Mouse (Mus musculus): ENCODE results near the gene Rbm8a. TPM values are rescaled to one million over a fixed set of nuclear protein-coding genes. Genes with fewer than 3 reads are reported as not detected.

Rbm8a gene
- polyA plus RNA-seq, 1 experiment from 2014 or later, result 75.5 TPM

DNA sequence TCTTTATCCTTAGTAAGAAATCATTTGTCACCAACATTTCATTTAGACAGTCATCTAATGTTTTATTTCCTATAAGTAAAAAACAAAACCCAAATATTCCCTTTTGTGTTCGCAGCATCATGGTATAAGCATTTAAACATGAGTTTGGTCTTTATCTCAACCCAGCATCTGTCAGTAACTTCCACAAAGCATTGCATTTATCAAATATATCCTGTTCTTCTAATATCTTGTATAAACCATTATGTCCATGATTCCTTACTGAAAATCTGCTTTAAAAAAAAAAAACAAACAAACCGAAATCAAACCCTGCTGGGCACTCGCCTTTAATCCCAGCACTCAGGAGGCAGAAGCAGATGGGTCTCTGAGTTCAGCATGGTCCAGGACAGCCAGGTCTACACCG is 23.1 kb upstream of the Rbm8a start:
- H3K27me3 ChIP-seq (ENCODE audit: control insufficient read depth, insufficient read depth, low read length), result no peaks in the 10 kb centered on the region
- no peak overlapping the region for H3K27ac ChIP-seq (replicated peaks)
- WGBS, result 88% methylated on average over 4 of the region's 4 CpGs
- ATAC-seq (ENCODE audit: low FRiP score, low TSS enrichment), result no peak
- H3K4me2 ChIP-seq (replicated peaks; ENCODE audit: low read depth), result no peak overlapping the region
- H3K36me3 ChIP-seq (ENCODE audit: control insufficient read depth, insufficient read depth, low read length), result no peaks in the 10 kb centered on the region
- no peak overlapping the region for H3K4me3 ChIP-seq (ENCODE audit: low read depth, low read length)
- no peaks in the 10 kb centered on the region for H3K9me3 ChIP-seq (ENCODE audit: control insufficient read depth, low read length)
- H3K4me1 ChIP-seq (replicated peaks; ENCODE audit: control insufficient read depth, insufficient read depth), result no peaks in the 10 kb centered on the region
- no peak for TF ChIP-seq EP300 (optimal IDR thresholded peaks at IDR 0.05)
- no peak for TF ChIP-seq CTCF (IDR thresholded peaks at IDR 0.05; ENCODE audit: low read depth)
- no peak overlapping the region for H3K9ac ChIP-seq (ENCODE audit: low read length)
- DNase-seq (ENCODE audit: low spot score), result no peak

DNA sequence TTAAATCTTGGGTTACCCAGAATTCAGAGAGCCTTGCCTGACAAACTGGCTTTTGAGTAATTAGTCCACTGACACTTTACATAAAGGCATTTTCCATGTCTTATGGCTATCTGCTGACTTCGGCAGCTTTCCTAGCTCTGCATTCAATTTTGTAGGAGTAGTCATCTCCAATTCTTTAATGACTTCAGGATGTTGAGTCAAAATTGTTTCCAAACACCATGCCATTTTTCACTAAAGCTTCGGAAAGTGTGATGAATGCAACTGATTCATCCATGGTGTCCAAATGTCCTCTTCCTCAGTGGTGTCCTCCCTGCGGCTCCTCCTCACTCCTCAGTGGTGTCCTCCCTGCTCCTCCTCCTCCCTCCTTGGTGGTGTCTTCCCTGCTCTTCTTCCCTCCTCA is 11.8 kb upstream of the Rbm8a start:
- Histone ChIP-seq H3K4me3 (ENCODE audit: low read depth, low read length) (no peak overlapping the region), H3K4me2 (replicated peaks; ENCODE audit: low read depth) (no peak overlapping the region)

GRCm38 (mm10) chr3:96623201-96623600 is 6.5 kb upstream of the Rbm8a start:
- Histone ChIP-seq H3K27me3 (ENCODE audit: control insufficient read depth, insufficient read depth, low read length) (no peaks in the 10 kb centered on the region), H3K27ac (replicated peaks) (no peak overlapping the region), H3K9me3 (ENCODE audit: control insufficient read depth, low read length) (no peaks in the 10 kb centered on the region), H3K9ac (ENCODE audit: low read length) (no peak overlapping the region), H3K4me3 (ENCODE audit: low read depth, low read length) (no peak overlapping the region), H3K4me1 (replicated peaks; ENCODE audit: control insufficient read depth, insufficient read depth) (no peaks in the 10 kb centered on the region), H3K36me3 (ENCODE audit: control insufficient read depth, insufficient read depth, low read length) (peaks cover 3% of the 10 kb centered on the region; the same call in 1 of the 2 replicates), H3K4me2 (replicated peaks; ENCODE audit: low read depth) (no peak overlapping the region)
- DNase-seq (ENCODE audit: low spot score) (no peak), ATAC-seq (ENCODE audit: low FRiP score, low TSS enrichment) (no peak)
- WGBS, result 92% methylated on average over 4 of the region's 4 CpGs
- TF ChIP-seq CTCF (IDR thresholded peaks at IDR 0.05; ENCODE audit: low read depth), result no peak
- TF ChIP-seq EP300 (optimal IDR thresholded peaks at IDR 0.05), result no peak

More for the DNA sequence above, 11.8 kb upstream of the Rbm8a start:
- H3K4me1 ChIP-seq (replicated peaks; ENCODE audit: control insufficient read depth, insufficient read depth), result no peaks in the 10 kb centered on the region
- no peak for TF ChIP-seq EP300 (optimal IDR thresholded peaks at IDR 0.05)
- no peak for TF ChIP-seq CTCF (IDR thresholded peaks at IDR 0.05; ENCODE audit: low read depth)
- H3K9me3 ChIP-seq (ENCODE audit: control insufficient read depth, low read length), result no peaks in the 10 kb centered on the region
- DNase-seq (ENCODE audit: low spot score), result no peak
- no peaks in the 10 kb centered on the region for H3K36me3 ChIP-seq (ENCODE audit: control insufficient read depth, insufficient read depth, low read length)
- no peaks in the 10 kb centered on the region for H3K27me3 ChIP-seq (ENCODE audit: control insufficient read depth, insufficient read depth, low read length)
- no peak for ATAC-seq (ENCODE audit: low FRiP score, low TSS enrichment)
- H3K9ac ChIP-seq (ENCODE audit: low read length), result no peak overlapping the region
- WGBS, result 87% methylated on average over 3 of the region's 3 CpGs
- no peak overlapping the region for H3K27ac ChIP-seq (replicated peaks)

DNA sequence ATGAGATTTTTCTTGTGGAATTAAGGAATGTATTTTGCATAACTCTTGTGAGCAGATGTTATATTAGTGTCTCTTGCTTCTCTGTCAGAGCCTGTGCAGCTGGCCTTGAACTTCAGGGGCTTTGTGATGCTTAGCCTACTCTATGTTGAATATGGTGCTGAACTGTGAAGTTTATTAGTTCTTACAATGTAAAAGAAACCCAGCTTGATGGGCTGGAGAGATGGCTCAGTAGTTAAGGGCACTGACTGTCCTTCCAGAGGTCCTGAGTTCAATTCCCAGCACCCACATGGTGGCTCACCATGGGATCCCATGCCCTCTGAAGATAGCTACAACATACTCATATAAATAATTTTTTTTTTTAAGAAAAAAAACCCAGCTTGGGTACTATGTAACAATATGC is 2.3 kb downstream of the Rbm8a start:
- ATAC-seq (ENCODE audit: low FRiP score, low TSS enrichment), result no peak
- Histone ChIP-seq H3K4me1 (replicated peaks; ENCODE audit: control insufficient read depth, insufficient read depth) (peaks cover 8% of the 10 kb centered on the region), H3K4me3 (ENCODE audit: low read depth, low read length) (no peak overlapping the region), H3K4me2 (replicated peaks; ENCODE audit: low read depth) (no peak overlapping the region), H3K9me3 (ENCODE audit: control insufficient read depth, low read length) (no peaks in the 10 kb centered on the region), H3K9ac (ENCODE audit: low read length) (no peak overlapping the region), H3K27ac (replicated peaks) (no peak overlapping the region), H3K27me3 (ENCODE audit: control insufficient read depth, insufficient read depth, low read length) (no peaks in the 10 kb centered on the region), H3K36me3 (ENCODE audit: control insufficient read depth, insufficient read depth, low read length) (peaks cover 3% of the 10 kb centered on the region; the same call in 1 of the 2 replicates)
- DNase-seq (ENCODE audit: low spot score), result no peak
- no peak for TF ChIP-seq CTCF (IDR thresholded peaks at IDR 0.05; ENCODE audit: low read depth)

DNA sequence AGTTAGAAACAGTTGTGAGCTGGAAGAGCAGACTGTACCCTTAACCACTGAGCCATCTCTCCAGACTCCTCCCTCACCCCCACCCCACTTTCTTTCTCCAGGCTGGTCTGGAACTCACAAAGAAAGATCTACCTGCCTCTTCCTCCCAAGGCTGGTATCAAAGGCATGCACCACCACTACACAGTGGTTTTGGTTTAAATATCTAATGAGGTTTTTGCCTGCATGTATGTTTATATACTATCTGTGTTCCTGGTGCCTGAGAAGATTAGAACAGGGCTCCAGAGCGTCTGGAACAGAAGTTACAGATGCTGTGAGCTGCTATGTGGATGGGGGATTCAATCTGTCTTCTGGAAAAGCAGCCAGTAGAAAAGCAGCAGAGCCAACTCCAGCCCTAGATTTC is 4.3 kb downstream of the Rbm8a start:
- TF ChIP-seq CTCF (IDR thresholded peaks at IDR 0.05; ENCODE audit: low read depth) (no peak), EP300 (optimal IDR thresholded peaks at IDR 0.05) (no peak)
- no peak overlapping the region for H3K27ac ChIP-seq (replicated peaks)
- no peak for DNase-seq (ENCODE audit: low spot score)
- H3K36me3 ChIP-seq (ENCODE audit: control insufficient read depth, insufficient read depth, low read length), result peaks cover 7% of the 10 kb centered on the region
- H3K4me3 ChIP-seq (ENCODE audit: low read depth, low read length), result no peak overlapping the region
- H3K9ac ChIP-seq (ENCODE audit: low read length), result no peak overlapping the region
- no peak for ATAC-seq (ENCODE audit: low FRiP score, low TSS enrichment)
- no peaks in the 10 kb centered on the region for H3K27me3 ChIP-seq (ENCODE audit: control insufficient read depth, insufficient read depth, low read length)
- H3K4me2 ChIP-seq (replicated peaks; ENCODE audit: low read depth), result no peak overlapping the region
- no peaks in the 10 kb centered on the region for H3K9me3 ChIP-seq (ENCODE audit: control insufficient read depth, low read length)
- WGBS, result 48% methylated on average over 1 of the region's 1 CpGs
- H3K4me1 ChIP-seq (replicated peaks; ENCODE audit: control insufficient read depth, insufficient read depth), result peaks cover 8% of the 10 kb centered on the region

GRCm38 (mm10) chr3:96634928-96635879 is 5.5 kb downstream of the Rbm8a start, which contains the start of the genes Pex11b and Gm42957:
Pex11b (plus strand) TSS chr3:96635376.
Gm42957 (plus strand) TSS chr3:96635474.
- H3K4me2 ChIP-seq (replicated peaks; ENCODE audit: low read depth), result peak within 1 kb of the TSS; percentile 74
- H3K4me1 ChIP-seq (replicated peaks; ENCODE audit: control insufficient read depth, insufficient read depth), result peaks cover 8% of the 10 kb centered on the region
- H3K27ac ChIP-seq (replicated peaks), result peak within 1 kb of the TSS; percentile 84
- peak; percentile 92 for DNase-seq (ENCODE audit: low spot score)
- H3K9me3 ChIP-seq (ENCODE audit: control insufficient read depth, low read length), result no peaks in the 10 kb centered on the region
- peak within 1 kb of the TSS; percentile 77 for H3K4me3 ChIP-seq (ENCODE audit: low read depth, low read length)
- 2% methylated on average over 53 of the region's 60 CpGs for WGBS
- TF ChIP-seq CTCF (IDR thresholded peaks at IDR 0.05; ENCODE audit: low read depth) (peak; percentile 72), EP300 (optimal IDR thresholded peaks at IDR 0.05) (peak; percentile 45)
- H3K36me3 ChIP-seq (ENCODE audit: control insufficient read depth, insufficient read depth, low read length), result peaks cover 8% of the 10 kb centered on the region
- no peaks in the 10 kb centered on the region for H3K27me3 ChIP-seq (ENCODE audit: control insufficient read depth, insufficient read depth, low read length)
- ATAC-seq (ENCODE audit: low FRiP score, low TSS enrichment), result peak; percentile 91
- H3K9ac ChIP-seq (ENCODE audit: low read length), result peak within 1 kb of the TSS; percentile 93
